Mouse (Mus musculus) Patski (cell line): ENCODE results near the gene Col4a1. TPM values are rescaled to one million over a fixed set of nuclear protein-coding genes. Genes with fewer than 3 reads are reported as not detected.
A peak's percentile ranks its signal among the peaks of the same experiment; 100 is the strongest.

Source experiments
- ATAC-seq: fragments of 100-300 bp; one replicate; pipeline ENCODE4 v1.8.0; 2021
- CTCF ChIA-PET: fragments of 350-600 bp; sonication (Branson Sonifier 250); formaldehyde crosslinking; loops from one replicate; lab custom pipeline; 2022; ENCODE audit warnings: inconsistent platforms; lab: Charles Lee
- POLR2A ChIA-PET: fragments of 350-600 bp; sonication (Branson Sonifier 250); formaldehyde crosslinking; loops from one replicate; lab custom pipeline; 2022; ENCODE audit warnings: antibody characterized with exemption, inconsistent platforms; lab: Charles Lee
- DNase-seq: peaks from one replicate; pipeline ENCODE4 v3.0.0-alpha.2; 2011; ENCODE audit warnings: low read depth, low spot score
- H3K27me3 ChIP-seq: fragments of 371-371 bp; one replicate; pipeline ENCODE4 v1.5.1; 2021
- CTCF ChIP-seq: fragments of 100-300 bp; IDR thresholded peaks from one replicate; pipeline ENCODE4 v1.5.1; 2021
- in situ Hi-C: fragments of 300-500 bp; cut with MboI; formaldehyde crosslinking; loops from 3 replicates; pipeline ENCODE4 v1.11.1; 2018; ENCODE audit warnings: low pct_unique_long_range_greater_than_20kb, mixed read lengths
- polyA plus RNA-seq: library from polyadenylated mRNA; unstranded; gene quantifications from one replicate; pipeline ENCODE4 v1.2.3, GENCODE M21; 2021

Gene Col4a1
- polyA plus RNA-seq, 1 experiment from 2014 or later, result 336 TPM

- POLR2A ChIA-PET, result interaction anchor here (1.0 to 1.7 kb wide), 2 partner anchors 9 to 21 kb away, joined by 5 read pairs; no protein-coding TSS in a partner anchor
- no peak for DNase-seq
- H3K27me3 ChIP-seq, result no peaks in the 10 kb centered on the region
- CTCF ChIA-PET, result interaction anchor here (1.3 to 4.3 kb wide), 5 partner anchors 12 to 77 kb away, joined by 3 to 21 read pairs (median 10); no protein-coding TSS in a partner anchor
- TF ChIP-seq CTCF, result no peak
- no peak for ATAC-seq
- in situ Hi-C loops, result no loop called here
These were observed 2.7 kb upstream of the Col4a1 start for GRCm38 (mm10) chr8:11315179-11315943.

GRCm38 (mm10) chr8:11314613-11315012 is 2.0 kb upstream of the Col4a1 start:
- in situ Hi-C loops, result loop anchor here (5.0 kb wide), 2 partner anchors 52 to 73 kb away; no protein-coding TSS in a partner anchor
- ChIA-PET CTCF (interaction anchor here (1.2 to 4.3 kb wide), 4 partner anchors 12 to 78 kb away, joined by 3 to 21 read pairs (median 12); no protein-coding TSS in a partner anchor), POLR2A (interaction anchor here (0.6 to 1.7 kb wide), 5 partner anchors 9 to 86 kb away, joined by 3 to 5 read pairs (median 4); no protein-coding TSS in a partner anchor)
- ATAC-seq (peak; percentile 19), DNase-seq (no peak)
- TF ChIP-seq CTCF, result no peak
- H3K27me3 ChIP-seq, result no peaks in the 10 kb centered on the region

- POLR2A ChIA-PET, result interaction anchor here (0.9 to 2.9 kb wide), 16 partner anchors 9 to 108 kb away, joined by 3 to 17 read pairs (median 6); no protein-coding TSS in a partner anchor
- peak; percentile 25 for ATAC-seq
- in situ Hi-C loops, result loop anchor here (5.0 kb wide), 2 partner anchors 51 to 74 kb away; no protein-coding TSS in a partner anchor
These were observed 818 bp upstream of the Col4a1 start for GRCm38 (mm10) chr8:11313176-11314111.

GRCm38 (mm10) chr8:11311681-11312348 is 811 bp downstream of the Col4a1 start:
- TF ChIP-seq CTCF, result no peak
- ChIA-PET CTCF (interaction anchor here (0.9 to 4.3 kb wide), 7 partner anchors 11 to 81 kb away, joined by 3 to 21 read pairs (median 3); no protein-coding TSS in a partner anchor), POLR2A (interaction anchor here (0.9 to 2.9 kb wide), 14 partner anchors 9 to 109 kb away, joined by 3 to 17 read pairs (median 4); no protein-coding TSS in a partner anchor)
- in situ Hi-C loops, result loop anchor here (5.0 kb wide), 2 partner anchors 50 to 75 kb away; no protein-coding TSS in a partner anchor
- DNase-seq, result no peak
- no peak for ATAC-seq
- H3K27me3 ChIP-seq, result no peaks in the 10 kb centered on the region

More at GRCm38 (mm10) chr8:11313176-11314111, 818 bp upstream of the Col4a1 start:
- no peaks in the 10 kb centered on the region for H3K27me3 ChIP-seq
- TF ChIP-seq CTCF, result no peak
- no peak for DNase-seq
- CTCF ChIA-PET, result interaction anchor here (0.8 to 4.3 kb wide), 11 partner anchors 11 to 84 kb away, joined by 3 to 21 read pairs (median 4); no protein-coding TSS in a partner anchor

- H3K27me3 ChIP-seq, result no peaks in the 10 kb centered on the region
- ChIA-PET CTCF (no interaction called here), POLR2A (interaction anchor here (1.2 to 1.3 kb wide), 2 partner anchors 47 to 57 kb away, joined by 4 to 5 read pairs; no protein-coding TSS in a partner anchor)
- ATAC-seq (no peak), DNase-seq (no peak)
- no peak for TF ChIP-seq CTCF
- in situ Hi-C loops, result loop anchor here (5.0 kb wide), 2 partner anchors 48 to 77 kb away; no protein-coding TSS in a partner anchor
These were observed 2.6 kb downstream of the Col4a1 start for GRCm38 (mm10) chr8:11310049-11310448.

- ATAC-seq (no peak), DNase-seq (no peak)
- ChIA-PET CTCF (no interaction called here), POLR2A (interaction anchor here (1.2 kb wide), 1 partner anchor 46 kb away, joined by 5 read pairs; no protein-coding TSS in a partner anchor)
- in situ Hi-C loops, result no loop called here
- TF ChIP-seq CTCF, result no peak
- H3K27me3 ChIP-seq, result no peaks in the 10 kb centered on the region
These were observed 3.4 kb downstream of the Col4a1 start for GRCm38 (mm10) chr8:11309226-11309625.

GRCm38 (mm10) chr8:11308570-11308998 is 4.0 kb downstream of the Col4a1 start:
- TF ChIP-seq CTCF, result no peak
- CTCF ChIA-PET, result interaction anchor here (1.2 kb wide), 1 partner anchor 16 kb away, joined by 3 read pairs; no protein-coding TSS in a partner anchor
- no peaks in the 10 kb centered on the region for H3K27me3 ChIP-seq
- DNase-seq (no peak), ATAC-seq (no peak)
- in situ Hi-C loops, result no loop called here
- POLR2A ChIA-PET, result interaction anchor here (0.6 to 1.0 kb wide), 2 partner anchors 22 to 74 kb away, joined by 3 to 4 read pairs; no protein-coding TSS in a partner anchor

GRCm38 (mm10) chr8:11307451-11307850 is 5.2 kb downstream of the Col4a1 start:
- POLR2A ChIA-PET, result interaction anchor here (1.0 kb wide), 1 partner anchor 75 kb away, joined by 3 read pairs; no protein-coding TSS in a partner anchor
- DNase-seq (no peak), ATAC-seq (no peak)
- H3K27me3 ChIP-seq, result no peaks in the 10 kb centered on the region
- TF ChIP-seq CTCF, result no peak
- in situ Hi-C loops, result no loop called here
- CTCF ChIA-PET, result interaction anchor here (1.2 kb wide), 1 partner anchor 15 kb away, joined by 3 read pairs; no protein-coding TSS in a partner anchor

- DNase-seq (no peak), ATAC-seq (no peak)
- CTCF ChIA-PET, result no interaction called here
- no peaks in the 10 kb centered on the region for H3K27me3 ChIP-seq
- POLR2A ChIA-PET, result interaction anchor here (1.7 kb wide), 1 partner anchor 9 kb away, joined by 6 read pairs; no protein-coding TSS in a partner anchor
- in situ Hi-C loops, result no loop called here
- TF ChIP-seq CTCF, result no peak
These were observed 7.1 kb downstream of the Col4a1 start for GRCm38 (mm10) chr8:11305539-11305938.
